Comparison of ENCODE assay signal across 8 mouse cellular contexts in the genomic region with DNA sequence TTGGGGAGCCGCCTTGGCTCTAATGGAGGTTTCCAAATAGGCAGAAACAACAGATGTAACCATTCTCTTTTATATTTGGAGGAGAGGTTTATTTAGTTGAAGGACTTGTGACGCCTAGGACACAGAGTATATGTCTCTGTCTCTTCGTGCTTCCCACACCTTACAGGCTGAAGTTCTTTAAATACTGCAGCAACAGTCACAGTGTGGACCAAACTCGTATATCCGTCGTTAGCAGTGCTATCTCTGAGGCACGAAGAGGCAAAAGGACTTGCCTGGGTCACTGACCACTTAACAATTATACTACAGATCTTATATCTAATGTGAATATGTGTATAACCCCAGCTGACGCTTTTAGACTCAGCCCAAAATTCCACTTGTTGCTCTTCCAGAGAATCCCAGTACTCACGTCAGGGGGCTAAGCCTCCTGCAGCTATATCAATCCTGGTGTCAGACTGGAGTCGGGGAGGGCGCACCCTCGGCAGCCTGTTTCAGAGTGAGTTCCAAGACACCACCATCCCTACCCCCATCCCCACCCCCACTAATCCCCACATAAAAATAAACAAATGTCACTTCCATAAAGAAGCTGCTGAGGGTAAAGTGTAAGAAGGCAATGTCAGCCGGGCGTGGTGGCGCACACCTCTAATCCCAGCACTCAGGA. TPM values are rescaled to one million over a fixed set of nuclear protein-coding genes. Genes with fewer than 3 reads are reported as not detected.
A peak's percentile ranks its signal among the peaks of the same experiment; 100 is the strongest.
DNase-seq lines count a peak whose midpoint lies in the region; ATAC-seq and TF ChIP-seq lines count a peak whose summit lies in the region.

No protein-coding gene starts in this region.

- H3K4me1 ChIP-seq in thymus, adult 2 months (replicated peaks; ENCODE audit: control insufficient read depth, insufficient read depth, low read length) = peaks cover 3% of the 10 kb centered on the region
- H3K4me1 ChIP-seq in intestine, embryonic 15.5 days (replicated peaks) = 0 out of 2 replicates have a peak, but pooled peaks cover 4% of the 10 kb centered on the region

- peak overlapping the region; percentile 79 for H3K9ac ChIP-seq in intestine, embryonic 15.5 days

- peak overlapping the region; percentile 72 for H3K4me2 ChIP-seq in intestine, embryonic 15.5 days (replicated peaks)

- peak; percentile 79 for ATAC-seq in intestine, embryonic 15.5 days

- WGBS in thymus, adult 2 months = 43% methylated on average over 15 of the region's 15 CpGs
- 22% methylated on average over 15 of the region's 15 CpGs for WGBS in intestine, embryonic 15.5 days

- no peak for TF ChIP-seq POLR2A in thymus, adult 2 months (IDR thresholded peaks at IDR 0.05; ENCODE audit: control insufficient read depth, extremely low read depth, insufficient read depth, low read length, poor library complexity)

- H3K4me3 ChIP-seq in thymus, adult 2 months (ENCODE audit: control insufficient read depth, insufficient read depth, low read length) = peak overlapping the region; percentile 98
- peak overlapping the region; percentile 94 for H3K4me3 ChIP-seq in intestine, embryonic 15.5 days (replicated peaks)

- H3K9me3 ChIP-seq in intestine, embryonic 15.5 days = no peaks in the 10 kb centered on the region

- H3K36me3 ChIP-seq in thymus, adult 2 months (ENCODE audit: control insufficient read depth, insufficient read depth, low read length) = no peaks in the 10 kb centered on the region
- no peaks in the 10 kb centered on the region for H3K36me3 ChIP-seq in intestine, embryonic 15.5 days

- no peak for TF ChIP-seq CTCF in thymus, adult 2 months (IDR thresholded peaks at IDR 0.05; ENCODE audit: borderline replicate concordance, control insufficient read depth, extremely low read depth, insufficient read depth, low read length, poor library complexity)

- H3K27me3 ChIP-seq in thymus, adult 2 months (ENCODE audit: control insufficient read depth, insufficient read depth, low read length) = no peaks in the 10 kb centered on the region
- no peaks in the 10 kb centered on the region for H3K27me3 ChIP-seq in intestine, embryonic 15.5 days (replicated peaks)

- peak; percentile 16 for DNase-seq in cerebellum, adult 11-12 months
- DNase-seq in cerebellum, postnatal 36 days = no peak
- DNase-seq in thymus, adult 2 months = no peak
- DNase-seq in thymus, postnatal 25 days = no peak
- peak; percentile 14 for DNase-seq in neural tube, embryonic 10.5 days (ENCODE audit: extremely low spot score, low spot score)
- no peak for DNase-seq in layer of hippocampus, adult 9-10 months (ENCODE audit: low spot score)
- DNase-seq in layer of hippocampus, adult 11-12 months (ENCODE audit: low spot score) = no peak

- no peak overlapping the region for H3K27ac ChIP-seq in thymus, adult 2 months (ENCODE audit: control insufficient read depth, insufficient read depth, low read length)
- 0 out of 2 replicates have a peak overlapping the region, but pooled peaks have one; percentile 20 for H3K27ac ChIP-seq in intestine, embryonic 15.5 days

RNA-seq across cellular contexts. Expression of a gene that starts 0.5 kb away (rescaled TPM):
- polyA plus RNA-seq in thymus, adult 2 months (2012; rRNA removed) = 2.1 and 3.0 TPM in 2 replicates
- 7.1 and 8.7 TPM in 2 replicates for polyA plus RNA-seq in intestine, embryonic 15.5 days (2015; fragmentation: Nextera tagmentation; extraction: Ambion mirVana)

Comparison
In these comparisons a context has a peak if more than half of its experiments do, and no peak if none do; other contexts are left out.
1. DNase-seq: peak in cerebellum, adult 11-12 months (single experiment) and neural tube, embryonic 10.5 days (single experiment); none in cerebellum, postnatal 36 days (0 of 2), thymus, adult 2 months (single experiment), thymus, postnatal 25 days (single experiment), layer of hippocampus, adult 9-10 months (single experiment) and layer of hippocampus, adult 11-12 months (single experiment).